Mouse (Mus musculus) cerebellum, adult 9-11 months (tissue): ENCODE measurements around the gene Krt222.

Experiments
- DNase-seq: peaks from one replicate; pipeline ENCODE4 v3.0.0; 2022

The Krt222 gene

GRCm38 (mm10) chr11:99231049-99231816, 12.7 kb downstream of the Krt222 start:
- no peak for DNase-seq

GRCm38 (mm10) chr11:99230261-99231048, 13.4 kb downstream of the Krt222 start, which contains the start of gene Smarce1:
Smarce1 (minus strand) TSS chr11:99231017.
- peak; percentile 74 for DNase-seq

GRCm38 (mm10) chr11:99229641-99230260, 14.1 kb downstream of the Krt222 start:
- DNase-seq: no peak

- no peak for DNase-seq
Observed at GRCm38 (mm10) chr11:99226298-99226697, 17.6 kb downstream of the Krt222 start.

GRCm38 (mm10) chr11:99223310-99223709, 20.6 kb downstream of the Krt222 start:
- DNase-seq: no peak

- no peak for DNase-seq
Observed at GRCm38 (mm10) chr11:99221811-99222210, 22.1 kb downstream of the Krt222 start.

- no peak for DNase-seq
Observed at GRCm38 (mm10) chr11:99217248-99217986, 26.5 kb downstream of the Krt222 start.

GRCm38 (mm10) chr11:99216181-99216580, 27.7 kb downstream of the Krt222 start:
- DNase-seq: no peak

GRCm38 (mm10) chr11:99212693-99213092, 31.2 kb downstream of the Krt222 start:
- no peak for DNase-seq

- no peak for DNase-seq
Observed at GRCm38 (mm10) chr11:99211964-99212363, 31.9 kb downstream of the Krt222 start.

GRCm38 (mm10) chr11:99208105-99208669, 35.7 kb downstream of the Krt222 start:
- no peak for DNase-seq

- no peak for DNase-seq
Observed at GRCm38 (mm10) chr11:99207449-99207848, 36.4 kb downstream of the Krt222 start.

- no peak for DNase-seq
Observed at GRCm38 (mm10) chr11:99206954-99207353, 36.9 kb downstream of the Krt222 start.

GRCm38 (mm10) chr11:99189154-99189582, 54.7 kb downstream of the Krt222 start:
- peak; percentile 49 for DNase-seq

GRCm38 (mm10) chr11:99187348-99187747, 56.5 kb downstream of the Krt222 start:
- DNase-seq: no peak

GRCm38 (mm10) chr11:99186836-99187235, 57.0 kb downstream of the Krt222 start:
- DNase-seq: no peak
